Mouse (Mus musculus) inflammation-experienced regulatory T-cells, adult 6 months (primary cell): ENCODE measurements around the gene Myo16. TPM values are rescaled to one million over a fixed set of nuclear protein-coding genes. Genes with fewer than 3 reads are reported as not detected.

Experiments
- ATAC-seq: one replicate; pipeline ENCODE4 v1.8.0; 2017
- polyA plus RNA-seq, 3 experiments: library from polyadenylated mRNA; unstranded; fragments of 100-300 nt; shearing (Covaris generic); gene quantifications; one replicate each; pipeline ENCODE4 v1.2.1; 2017

The Myo16 gene
- polyA plus RNA-seq, 3 experiments from 2014 or later, result not detected

GRCm38 (mm10) chr8:10632603-10633002, 478.9 kb downstream of the Myo16 start:
- no peak for ATAC-seq

- ATAC-seq, result no peak
Measured at GRCm38 (mm10) chr8:10633360-10634140, 479.8 kb downstream of the Myo16 start.

GRCm38 (mm10) chr8:10634421-10634820, 480.7 kb downstream of the Myo16 start:
- no peak for ATAC-seq

- no peak for ATAC-seq
Measured at GRCm38 (mm10) chr8:10638871-10639270, 485.2 kb downstream of the Myo16 start.

GRCm38 (mm10) chr8:10640176-10640810, 486.6 kb downstream of the Myo16 start:
- no peak for ATAC-seq

GRCm38 (mm10) chr8:10640859-10641258, 487.1 kb downstream of the Myo16 start:
- no peak for ATAC-seq

- ATAC-seq, result no peak
Measured at GRCm38 (mm10) chr8:10641343-10641742, 487.6 kb downstream of the Myo16 start.

GRCm38 (mm10) chr8:10643244-10643643, 489.5 kb downstream of the Myo16 start:
- ATAC-seq, result no peak

- no peak for ATAC-seq
Measured at GRCm38 (mm10) chr8:10644481-10644880, 490.8 kb downstream of the Myo16 start.

GRCm38 (mm10) chr8:10645740-10646139, 492.0 kb downstream of the Myo16 start:
- ATAC-seq, result no peak

- ATAC-seq, result no peak
Measured at GRCm38 (mm10) chr8:10646485-10646884, 492.8 kb downstream of the Myo16 start.

- no peak for ATAC-seq
Measured at GRCm38 (mm10) chr8:10651546-10652315, 498.0 kb downstream of the Myo16 start.

GRCm38 (mm10) chr8:10653282-10653681, 499.6 kb downstream of the Myo16 start:
- ATAC-seq, result no peak

- no peak for ATAC-seq
Measured at GRCm38 (mm10) chr8:10654922-10655518, 501.3 kb downstream of the Myo16 start.

- no peak for ATAC-seq
Measured at GRCm38 (mm10) chr8:10663770-10664470, 510.2 kb downstream of the Myo16 start.

GRCm38 (mm10) chr8:10664861-10665543, 511.3 kb downstream of the Myo16 start:
- no peak for ATAC-seq

GRCm38 (mm10) chr8:10665821-10666283, 512.1 kb downstream of the Myo16 start:
- ATAC-seq, result no peak

- no peak for ATAC-seq
Measured at GRCm38 (mm10) chr8:10671862-10672548, 518.3 kb downstream of the Myo16 start.

- ATAC-seq, result no peak
Measured at GRCm38 (mm10) chr8:10677840-10678410, 524.2 kb downstream of the Myo16 start.

GRCm38 (mm10) chr8:10681926-10682325, 528.2 kb downstream of the Myo16 start:
- no peak for ATAC-seq

- ATAC-seq, result no peak
Measured at GRCm38 (mm10) chr8:10683088-10683487, 529.4 kb downstream of the Myo16 start.
